Mouse (Mus musculus): ENCODE measurements at regions not wholly inside any gene's neighbourhood (a gene's known extent, or its start where the extent isn't known, plus 50 kb on each side); places are given as distances from the start of the nearest gene placed in this dataset.

- DNase-seq (ENCODE audit: inconsistent ontology term) = peak; percentile 58
Observed at GRCm38 (mm10) chr13:48316747-48317146, 55.7 kb downstream of the Id4 start.

GRCm38 (mm10) chr13:48317457-48317856 lies 56.4 kb downstream of the Id4 start:
- no peak for DNase-seq (ENCODE audit: inconsistent ontology term)

- DNase-seq (ENCODE audit: inconsistent ontology term) = no peak
Observed at GRCm38 (mm10) chr13:48319001-48319400, 58.0 kb downstream of the Id4 start.

- DNase-seq (ENCODE audit: inconsistent ontology term) = peak; percentile 56
Observed at GRCm38 (mm10) chr13:48324290-48324718, 63.3 kb downstream of the Id4 start.

GRCm38 (mm10) chr13:48330619-48331018 lies 69.6 kb downstream of the Id4 start:
- DNase-seq (ENCODE audit: inconsistent ontology term) = peak; percentile 71

- no peak for DNase-seq (ENCODE audit: inconsistent ontology term)
Observed at GRCm38 (mm10) chr13:48336135-48336534, 75.1 kb downstream of the Id4 start.

- no peak for DNase-seq (ENCODE audit: inconsistent ontology term)
Observed at GRCm38 (mm10) chr13:48336602-48337001, 75.6 kb downstream of the Id4 start.

- no peak for DNase-seq (ENCODE audit: inconsistent ontology term)
Observed at GRCm38 (mm10) chr13:48338561-48338960, 77.5 kb downstream of the Id4 start.

GRCm38 (mm10) chr13:48350124-48350523 lies 89.1 kb downstream of the Id4 start:
- no peak for DNase-seq (ENCODE audit: inconsistent ontology term)

- no peak for DNase-seq (ENCODE audit: inconsistent ontology term)
Observed at GRCm38 (mm10) chr13:48350955-48351354, 89.9 kb downstream of the Id4 start.

GRCm38 (mm10) chr13:48357118-48357517 lies 96.1 kb downstream of the Id4 start:
- no peak for DNase-seq (ENCODE audit: inconsistent ontology term)

GRCm38 (mm10) chr13:48357640-48358039 lies 96.6 kb downstream of the Id4 start:
- DNase-seq (ENCODE audit: inconsistent ontology term) = no peak

- DNase-seq (ENCODE audit: inconsistent ontology term) = no peak
Observed at GRCm38 (mm10) chr13:48371060-48371459, 110.0 kb downstream of the Id4 start.

GRCm38 (mm10) chr13:48376405-48376804 lies 115.4 kb downstream of the Id4 start:
- peak; percentile 61 for DNase-seq (ENCODE audit: inconsistent ontology term)

- DNase-seq (ENCODE audit: inconsistent ontology term) = no peak
Observed at GRCm38 (mm10) chr13:48383580-48384445, 122.8 kb downstream of the Id4 start.

- no peak for DNase-seq (ENCODE audit: inconsistent ontology term)
Observed at GRCm38 (mm10) chr13:48384901-48385300, 123.9 kb downstream of the Id4 start.

- DNase-seq (ENCODE audit: inconsistent ontology term) = no peak
Observed at GRCm38 (mm10) chr13:48391126-48391525, 122.1 kb downstream of the Zfp169 start.

GRCm38 (mm10) chr13:48397761-48398160 lies 115.5 kb downstream of the Zfp169 start:
- no peak for DNase-seq (ENCODE audit: inconsistent ontology term)

- no peak for DNase-seq (ENCODE audit: inconsistent ontology term)
Observed at GRCm38 (mm10) chr13:48398617-48399016, 114.6 kb downstream of the Zfp169 start.

GRCm38 (mm10) chr13:48402316-48402715 lies 110.9 kb downstream of the Zfp169 start:
- DNase-seq (ENCODE audit: inconsistent ontology term) = no peak

GRCm38 (mm10) chr13:48422438-48423329 lies 90.6 kb downstream of the Zfp169 start:
- no peak for DNase-seq (ENCODE audit: inconsistent ontology term)

- no peak for DNase-seq (ENCODE audit: inconsistent ontology term)
Observed at GRCm38 (mm10) chr13:48426816-48427215, 86.4 kb downstream of the Zfp169 start.
